Mouse (Mus musculus): ENCODE data around the gene Tmem184c.

DNA sequence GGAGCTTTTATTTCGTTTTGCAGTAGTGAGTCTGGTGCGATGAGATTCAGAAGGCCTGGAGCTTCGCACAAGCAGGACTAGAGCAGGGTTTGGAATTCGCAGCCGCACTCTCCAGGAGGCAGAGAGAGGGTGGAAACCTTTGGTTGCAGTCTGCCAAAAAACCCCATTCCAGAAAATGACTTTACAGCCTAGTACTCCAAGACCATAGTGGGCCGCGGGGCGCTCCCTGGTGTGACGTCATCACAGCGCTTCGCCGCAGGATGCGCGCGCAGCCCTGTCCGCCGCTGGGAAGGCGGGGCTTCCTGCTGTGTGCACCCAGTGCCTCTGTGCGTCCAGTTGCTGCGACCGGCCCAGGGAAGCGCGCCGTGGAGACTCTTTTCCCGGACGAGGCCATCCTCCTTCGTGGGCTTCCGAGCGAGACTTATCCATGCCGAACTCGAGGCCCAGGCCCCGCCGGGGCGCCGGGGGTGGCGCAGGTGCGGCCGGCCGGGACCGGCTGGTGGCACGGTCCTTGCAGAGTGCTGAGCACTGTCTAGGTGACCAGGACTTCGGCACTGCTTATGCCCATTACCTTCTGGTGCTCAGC lies 61.3 kb downstream of the Tmem184c start, which contains the start of gene Prmt9:
- TF ChIP-seq CTCF (IDR thresholded peaks at IDR 0.05; ENCODE audit: low read depth) (no peak), EP300 (IDR thresholded peaks at IDR 0.05; ENCODE audit: low read depth) (no peak)
